Mouse (Mus musculus) kidney, adult 11 months (tissue): ENCODE measurements around the gene Crlf2.

Experiments
- DNase-seq: peaks from one replicate; pipeline ENCODE4 v3.0.0; 2022

Gene Crlf2

DNA sequence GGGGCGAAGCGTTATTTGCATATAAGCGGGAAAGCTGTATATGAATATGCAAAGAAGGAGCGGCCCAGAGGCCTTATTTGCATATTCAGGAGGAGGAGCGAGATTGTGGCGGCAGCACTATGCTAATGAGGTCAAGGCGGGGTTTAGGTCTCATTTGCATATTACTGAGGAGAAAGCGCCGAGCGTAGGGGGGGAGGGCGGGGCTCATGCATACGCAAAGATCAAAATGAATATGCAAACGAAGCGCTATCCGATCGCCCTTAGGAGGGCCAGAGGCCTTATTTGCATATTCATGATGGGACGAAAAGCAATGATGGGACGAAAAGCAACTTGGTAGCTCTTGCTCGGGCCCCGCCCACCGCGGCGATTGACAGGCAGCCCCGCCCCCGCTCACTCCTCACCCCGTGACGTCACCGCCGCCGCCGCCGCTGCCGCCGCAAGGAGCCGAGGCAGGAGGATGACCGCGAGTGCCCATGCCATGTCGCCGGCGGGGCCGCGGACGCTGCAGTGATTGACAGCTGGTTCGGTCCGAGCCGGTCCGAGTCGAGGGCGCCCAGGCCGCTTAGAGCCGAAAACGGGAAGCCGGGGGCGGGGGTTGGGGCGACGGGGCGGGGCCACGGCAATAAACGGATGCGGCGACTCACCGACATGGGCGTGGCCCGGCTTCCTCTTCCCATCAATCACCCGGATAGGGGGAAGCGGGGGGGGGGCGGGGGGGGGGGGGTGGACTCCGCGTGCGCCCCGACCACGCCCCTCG is at the start of gene Crlf2:
TSS of gene Crlf2 (minus strand) at position 590 of the 757 bp plus-strand sequence.
- peak; percentile 80 for DNase-seq

DNA sequence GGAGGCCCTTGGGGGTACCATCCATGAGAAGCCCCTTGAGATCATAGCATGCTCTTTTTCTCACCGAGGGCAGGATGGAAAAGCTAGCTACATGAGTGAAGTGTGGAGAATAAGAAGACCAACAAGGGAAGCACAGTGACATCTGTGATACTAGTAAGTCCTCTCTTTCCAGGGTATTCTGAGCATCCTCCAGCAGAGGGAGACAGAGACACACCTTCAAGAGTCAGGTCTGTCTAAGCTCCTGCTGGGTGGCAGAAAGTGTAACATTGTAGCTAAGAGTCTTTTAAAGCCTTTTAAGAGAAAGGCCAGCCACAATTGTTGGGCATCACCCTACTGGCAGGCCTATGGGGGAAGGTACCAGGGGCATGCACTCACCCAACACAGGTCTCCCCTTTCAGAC is 43.8 kb upstream of the Crlf2 start:
- no peak for DNase-seq

DNA sequence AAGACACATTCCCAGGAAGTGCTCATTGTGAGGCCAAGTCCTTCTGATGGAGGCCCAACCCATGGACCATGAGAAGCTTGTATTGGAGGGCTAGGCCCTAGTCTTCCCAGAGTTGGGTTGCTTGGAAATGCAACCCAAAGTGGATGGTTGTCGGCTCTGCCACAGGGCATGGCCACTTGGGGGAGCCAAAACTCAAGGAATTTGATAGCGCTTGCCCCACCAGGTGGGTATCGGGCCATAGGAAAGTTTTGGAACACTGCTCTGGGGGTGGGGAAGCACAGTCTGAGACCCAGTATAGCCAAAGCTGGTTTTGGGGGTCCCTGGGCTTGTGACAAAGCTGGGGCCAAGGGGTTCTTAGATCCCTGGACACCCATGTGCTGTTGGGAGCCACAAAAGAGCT is 42.3 kb upstream of the Crlf2 start:
- DNase-seq: no peak

DNA sequence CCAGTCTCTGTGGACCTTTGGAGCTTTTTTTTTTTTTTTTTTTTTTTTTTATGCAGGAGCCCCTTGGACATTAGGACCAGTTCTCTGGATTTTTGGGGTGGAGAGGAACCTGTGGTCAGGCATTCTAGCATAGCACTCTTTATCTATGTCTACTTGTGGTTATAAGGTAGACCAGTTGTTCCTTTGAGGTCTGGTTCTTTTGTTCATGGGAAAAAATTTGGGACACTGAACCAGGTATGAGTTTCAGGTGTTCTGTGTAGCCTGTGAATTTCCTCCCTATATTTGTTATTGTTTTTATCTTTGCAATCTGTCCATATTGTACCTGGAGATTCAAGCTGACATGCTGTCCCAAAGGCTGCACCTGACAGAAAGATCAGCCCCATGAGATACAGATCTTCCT is 40.1 kb upstream of the Crlf2 start:
- DNase-seq: no peak

DNA sequence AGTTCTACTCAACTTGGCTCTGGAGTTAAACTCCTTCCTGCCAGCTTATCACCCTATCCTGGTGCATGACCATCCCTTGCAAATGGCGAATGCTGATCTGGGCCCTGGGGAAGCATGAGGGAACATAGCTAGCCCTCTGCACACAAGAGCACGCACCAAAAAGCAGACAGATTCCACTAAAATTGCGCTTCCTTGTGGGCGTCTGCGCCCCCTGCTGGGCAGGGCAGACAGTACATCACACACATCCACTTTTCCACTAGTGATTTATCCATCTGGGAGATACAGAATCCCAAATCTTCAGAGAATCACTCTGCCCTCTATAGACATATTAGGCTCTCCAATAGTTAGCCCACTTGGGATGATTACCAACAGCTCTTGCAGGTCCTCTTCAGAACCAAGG is 37.9 kb upstream of the Crlf2 start:
- DNase-seq: no peak

DNA sequence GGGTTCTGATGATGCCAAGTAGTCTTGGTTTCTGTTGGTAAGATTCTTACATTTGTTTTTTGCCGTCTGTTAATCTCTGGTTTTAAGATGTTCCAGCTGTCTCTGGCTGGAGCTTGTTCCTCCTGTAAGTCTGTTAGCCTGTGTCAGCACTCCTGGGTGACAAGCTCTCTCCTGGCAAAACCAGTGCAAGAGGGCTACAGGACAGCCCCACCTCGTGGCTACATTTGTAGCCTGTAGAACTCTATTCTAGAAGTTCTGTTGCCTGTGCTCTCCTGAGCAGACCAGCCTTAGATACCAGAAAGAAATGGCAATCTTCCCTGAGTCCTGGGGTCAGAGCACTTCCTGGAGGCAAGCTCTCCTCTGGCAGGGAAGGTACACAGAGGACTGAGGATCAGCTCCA is 4.0 kb upstream of the Crlf2 start:
- DNase-seq: no peak

DNA sequence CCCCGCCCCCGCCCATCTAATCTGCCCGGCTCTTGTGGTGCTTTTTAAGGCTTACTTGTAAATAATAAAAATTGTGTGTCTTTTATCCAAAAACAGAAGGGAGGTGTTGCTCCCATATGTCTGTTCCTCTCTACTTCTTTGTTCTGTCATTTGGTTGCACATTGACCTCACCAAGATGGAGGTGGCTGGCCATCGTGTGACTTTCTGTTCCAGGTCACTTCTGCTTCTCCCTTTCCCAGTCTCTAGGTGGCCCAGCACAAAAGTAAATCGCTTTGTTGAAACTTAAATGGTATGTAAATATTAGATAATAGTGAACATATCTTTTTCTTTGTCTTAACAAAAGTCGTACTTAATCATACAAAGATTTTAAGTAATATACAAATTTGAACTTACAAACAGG is 398 bp upstream of the Crlf2 start:
- no peak for DNase-seq

DNA sequence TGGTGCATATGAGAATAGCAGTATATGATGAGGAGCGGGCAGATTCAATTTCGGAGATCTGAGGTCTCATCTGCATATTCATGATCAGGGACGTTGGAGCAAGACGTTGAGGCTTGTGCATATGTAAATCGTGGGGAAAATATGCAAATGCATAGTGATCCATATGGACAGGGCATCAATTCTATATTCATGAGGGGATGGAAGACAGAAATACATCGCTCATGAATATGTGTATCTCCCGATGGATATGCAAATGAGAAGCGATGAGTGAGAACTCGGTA is 730 bp downstream of the Crlf2 start:
- no peak for DNase-seq

DNA sequence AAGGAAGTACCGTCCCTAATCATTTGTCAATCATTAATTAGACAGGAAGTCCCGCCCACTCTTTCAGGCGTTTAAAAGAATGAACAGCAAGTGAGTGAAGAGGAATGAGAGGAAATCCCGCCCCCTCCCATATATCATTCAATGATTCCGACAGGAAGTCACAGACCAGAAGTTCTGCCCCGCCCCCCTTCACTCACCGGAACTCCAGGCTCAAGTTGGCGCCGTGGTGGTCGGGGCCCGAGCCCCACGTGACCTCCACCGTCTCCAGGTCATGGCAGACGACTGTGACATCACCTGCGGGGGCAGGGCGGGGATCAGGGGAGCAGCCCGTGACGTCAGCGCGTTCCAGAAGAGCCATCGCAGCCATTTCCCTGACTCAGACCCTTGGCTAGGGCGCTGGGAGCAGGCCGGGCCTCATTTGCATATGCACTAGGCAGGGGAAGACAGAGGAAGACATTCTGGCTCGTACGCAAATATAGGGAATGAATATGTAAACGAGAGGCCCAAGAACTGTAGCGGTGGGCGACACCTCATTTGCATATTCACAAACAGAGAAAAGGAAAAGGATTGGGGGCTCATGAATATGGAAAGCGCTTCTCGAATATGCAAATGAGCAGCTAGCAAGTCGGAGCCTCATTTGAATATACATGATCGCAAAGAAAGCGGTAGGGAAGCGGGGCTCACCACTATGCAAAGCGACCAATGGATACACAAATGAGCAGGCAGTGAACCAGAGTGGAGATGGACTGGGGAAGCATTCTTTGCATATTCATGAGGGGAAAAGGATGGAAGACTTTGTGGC is 1.3 kb downstream of the Crlf2 start:
- peak; percentile 96 for DNase-seq

DNA sequence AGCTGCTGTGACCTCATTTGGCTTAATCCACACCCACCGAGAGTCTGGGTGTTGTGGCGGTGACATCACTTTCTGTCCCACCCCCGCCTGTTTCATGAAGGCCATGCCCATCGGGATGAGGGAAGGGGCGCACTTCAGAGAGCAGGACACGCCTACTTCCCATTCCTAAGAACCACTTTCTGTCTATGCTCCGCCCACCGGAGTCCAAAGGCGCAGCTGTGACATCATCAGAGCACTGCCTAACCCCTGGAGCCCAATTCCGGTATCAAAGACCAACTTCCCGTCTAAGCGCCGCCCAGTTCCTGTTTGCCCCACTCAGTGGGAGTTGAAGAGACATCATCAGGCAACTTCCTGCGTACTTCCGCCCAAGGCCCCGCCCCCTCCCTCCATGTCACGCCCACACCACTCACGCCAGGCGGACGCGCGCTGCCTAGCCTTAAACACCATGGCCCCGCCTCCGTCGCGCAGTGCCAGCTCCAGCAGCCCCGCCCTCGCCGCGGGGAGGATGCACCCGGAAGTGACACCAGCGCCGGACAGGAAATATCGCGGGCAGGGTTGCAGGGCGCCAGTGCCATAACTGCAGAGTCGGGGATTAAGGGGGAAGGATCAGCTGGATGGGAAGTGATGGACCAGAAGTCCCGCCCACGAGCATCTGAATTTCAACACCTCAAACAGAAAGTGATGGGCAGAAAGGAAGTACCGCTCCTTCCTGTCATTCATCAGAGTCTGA is 2.0 kb downstream of the Crlf2 start:
- DNase-seq: no peak

DNA sequence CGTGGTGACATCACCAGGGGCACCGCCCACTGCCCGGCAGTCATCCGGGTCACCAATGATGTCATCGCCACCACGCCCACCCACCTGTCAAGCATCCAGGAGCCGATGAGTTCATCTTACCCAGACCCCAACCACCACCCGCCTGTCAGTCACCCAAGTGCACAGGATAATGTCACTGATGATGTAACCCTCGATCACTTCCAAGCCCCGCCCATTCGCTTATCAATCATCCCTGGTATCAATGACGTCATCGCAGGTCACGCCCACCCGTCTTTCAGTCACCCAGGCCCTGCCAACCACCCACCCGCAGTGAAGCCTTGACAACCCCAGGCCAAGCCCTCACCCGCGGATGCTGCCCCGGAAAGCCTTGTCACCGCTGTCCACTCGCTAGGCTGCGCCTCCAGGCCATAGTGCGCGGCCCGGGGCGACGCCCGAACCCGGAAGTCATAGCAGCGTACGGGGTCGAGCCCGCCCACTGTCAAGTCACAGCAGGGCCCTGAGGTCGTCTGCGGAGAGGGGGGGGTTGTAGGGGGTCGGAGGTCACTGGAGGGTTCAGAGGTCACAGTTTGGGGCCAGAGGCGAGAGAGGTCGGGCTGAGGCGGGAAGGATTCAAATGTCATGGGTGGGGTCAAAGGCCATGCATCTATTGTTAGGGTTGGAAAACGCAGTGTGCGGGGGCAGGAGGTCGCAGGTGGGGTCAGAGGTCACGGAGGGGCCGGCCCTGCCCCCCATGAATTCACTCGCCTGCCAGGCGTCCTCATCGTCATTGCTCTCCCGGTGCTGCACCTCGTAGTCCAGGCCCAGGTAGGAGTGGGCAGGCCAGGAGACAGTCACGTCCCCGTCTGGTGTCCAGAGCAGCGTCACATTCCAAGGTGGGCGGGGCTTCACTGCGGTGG is 2.9 kb downstream of the Crlf2 start:
- peak; percentile 23 for DNase-seq

DNA sequence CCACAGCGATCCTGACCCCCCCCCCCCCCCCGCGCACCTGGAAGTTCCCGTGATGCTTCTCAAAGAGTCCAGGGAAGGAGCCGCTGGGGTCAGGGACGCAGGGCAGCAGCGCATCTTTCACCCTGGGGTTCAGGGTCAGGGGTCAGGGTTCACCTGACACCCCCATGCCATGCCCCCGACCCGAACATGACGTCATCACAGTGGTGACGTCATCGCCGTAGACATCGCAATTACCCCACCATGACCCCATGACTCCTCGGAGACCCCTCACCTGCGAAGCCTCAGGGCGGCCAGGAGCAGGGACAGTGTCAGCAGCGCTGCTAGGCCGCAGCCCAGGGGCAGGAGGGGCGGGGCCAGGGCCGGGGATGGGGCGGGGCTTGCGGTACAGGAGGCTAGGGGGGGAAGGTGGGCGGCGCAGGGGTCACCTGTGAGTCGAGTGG is 3.5 kb downstream of the Crlf2 start:
- DNase-seq: no peak

DNA sequence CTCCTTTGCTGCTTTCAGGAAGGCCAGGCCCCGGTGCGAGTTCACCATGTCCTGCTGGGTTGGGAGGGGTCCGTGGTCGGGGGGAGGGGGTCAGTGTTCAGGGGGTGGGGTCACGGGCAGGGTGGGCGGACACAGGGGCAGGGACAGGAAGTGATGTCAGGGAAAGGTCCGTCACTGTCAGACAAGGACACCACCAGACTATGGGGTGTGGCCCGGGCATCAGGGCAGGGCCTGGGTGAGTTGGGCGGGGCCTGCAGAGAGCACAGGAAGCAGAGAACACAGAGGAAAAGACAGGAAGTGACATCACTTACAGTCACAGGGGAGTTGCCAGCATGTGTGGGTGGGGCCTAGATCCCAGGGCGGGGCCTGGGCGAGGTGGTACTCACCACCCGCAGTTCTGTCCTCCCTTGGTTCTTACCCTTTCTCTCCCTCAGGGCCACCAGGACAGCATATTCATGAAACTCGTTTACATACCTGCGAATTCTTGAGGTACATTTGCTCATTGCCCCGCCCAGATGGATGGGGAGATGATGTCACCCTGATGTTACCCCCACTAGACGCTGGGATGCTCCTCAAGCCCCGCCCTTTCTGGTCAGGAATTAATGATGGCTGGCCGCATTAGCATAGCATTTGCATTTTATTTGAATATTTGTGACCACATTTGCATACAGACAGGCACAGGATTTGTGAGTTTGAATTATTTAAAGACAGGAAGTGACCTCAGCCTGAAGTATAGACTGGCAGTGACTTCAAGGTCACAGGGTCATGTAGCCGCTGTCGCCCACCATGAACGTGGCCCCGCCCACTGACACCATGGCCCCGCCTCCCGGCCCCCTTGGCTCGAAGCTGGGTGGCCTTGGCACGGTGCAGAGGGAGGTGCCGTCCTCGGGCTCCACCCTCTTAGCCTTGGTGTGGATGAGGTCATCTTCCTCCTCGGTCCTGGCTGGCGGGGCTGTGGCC is 4.4 kb downstream of the Crlf2 start:
- DNase-seq: no peak

DNA sequence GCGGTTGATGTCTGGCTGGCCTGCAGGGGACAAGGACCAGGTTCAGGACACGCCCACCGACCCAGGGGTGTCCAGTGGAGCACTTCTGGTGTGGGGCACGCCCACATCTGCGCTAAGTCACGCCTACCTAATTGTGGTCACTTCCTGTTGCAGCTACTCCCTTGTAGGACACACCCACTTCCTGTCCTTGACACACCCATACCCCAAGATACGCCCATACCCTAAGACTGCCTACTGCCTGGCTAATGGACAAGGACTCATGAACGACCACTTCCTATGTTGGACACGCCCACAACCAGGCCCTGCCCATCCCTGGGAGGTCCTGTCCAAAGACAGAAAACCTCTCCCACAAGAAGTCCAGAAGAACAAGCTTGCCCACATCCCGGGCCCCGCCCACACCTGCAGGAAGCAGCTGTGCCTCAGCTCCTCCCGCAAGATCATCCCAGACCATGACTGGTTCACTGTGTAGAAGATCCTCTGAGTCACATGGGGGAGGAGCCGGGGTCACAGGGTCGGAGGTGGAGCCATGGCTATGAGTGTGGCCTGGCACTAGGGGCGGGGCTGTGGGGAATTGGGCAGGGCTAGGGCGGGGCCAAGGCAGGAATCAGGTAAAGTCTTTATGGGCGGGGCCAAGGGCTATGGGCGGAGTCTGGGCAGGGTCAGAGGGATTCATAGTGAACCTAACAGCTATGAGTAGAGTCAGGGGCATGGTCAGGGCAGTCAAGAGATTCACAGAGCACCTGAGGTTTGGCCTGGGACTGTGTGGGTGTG is 5.4 kb downstream of the Crlf2 start:
- DNase-seq: no peak

DNA sequence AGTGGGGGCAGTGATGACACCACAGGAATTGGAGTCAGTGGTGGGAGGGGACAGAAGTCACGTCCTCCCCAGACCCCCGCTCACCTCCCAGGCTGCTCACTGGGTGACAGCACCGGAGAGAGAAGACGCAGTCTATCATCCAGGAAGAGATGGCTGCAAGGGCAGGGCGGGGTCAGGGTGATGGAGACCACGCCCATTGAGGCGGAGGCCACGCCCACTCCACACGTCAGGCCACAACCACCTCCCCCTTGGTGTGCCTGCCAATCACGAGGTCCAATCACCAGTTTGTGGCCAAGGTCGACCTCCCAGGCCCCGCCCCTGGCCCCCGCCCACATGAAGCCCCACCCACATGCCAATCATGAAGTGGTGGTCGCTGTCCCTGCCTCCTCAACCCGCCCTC is 6.3 kb downstream of the Crlf2 start:
- no peak for DNase-seq

DNA sequence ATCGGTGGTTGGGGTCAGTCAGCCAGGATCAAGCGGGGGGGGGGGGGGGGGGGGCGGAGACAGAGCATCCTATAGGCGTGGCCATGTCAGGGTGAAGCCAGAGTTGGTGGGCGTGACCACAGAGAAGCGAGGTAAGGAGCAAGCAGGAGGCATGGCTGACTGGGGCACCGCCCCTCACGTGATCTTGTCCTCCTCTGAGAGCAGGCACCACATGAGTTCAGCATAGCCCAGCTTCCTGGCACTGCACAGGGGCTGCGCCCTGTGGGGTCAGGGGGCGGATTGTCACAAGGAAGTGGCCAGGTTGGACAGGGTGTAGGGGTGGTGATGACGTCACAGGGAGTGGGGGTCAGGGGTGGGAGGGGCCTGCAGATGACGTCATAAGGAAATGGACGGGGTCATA is 6.7 kb downstream of the Crlf2 start:
- no peak for DNase-seq

DNA sequence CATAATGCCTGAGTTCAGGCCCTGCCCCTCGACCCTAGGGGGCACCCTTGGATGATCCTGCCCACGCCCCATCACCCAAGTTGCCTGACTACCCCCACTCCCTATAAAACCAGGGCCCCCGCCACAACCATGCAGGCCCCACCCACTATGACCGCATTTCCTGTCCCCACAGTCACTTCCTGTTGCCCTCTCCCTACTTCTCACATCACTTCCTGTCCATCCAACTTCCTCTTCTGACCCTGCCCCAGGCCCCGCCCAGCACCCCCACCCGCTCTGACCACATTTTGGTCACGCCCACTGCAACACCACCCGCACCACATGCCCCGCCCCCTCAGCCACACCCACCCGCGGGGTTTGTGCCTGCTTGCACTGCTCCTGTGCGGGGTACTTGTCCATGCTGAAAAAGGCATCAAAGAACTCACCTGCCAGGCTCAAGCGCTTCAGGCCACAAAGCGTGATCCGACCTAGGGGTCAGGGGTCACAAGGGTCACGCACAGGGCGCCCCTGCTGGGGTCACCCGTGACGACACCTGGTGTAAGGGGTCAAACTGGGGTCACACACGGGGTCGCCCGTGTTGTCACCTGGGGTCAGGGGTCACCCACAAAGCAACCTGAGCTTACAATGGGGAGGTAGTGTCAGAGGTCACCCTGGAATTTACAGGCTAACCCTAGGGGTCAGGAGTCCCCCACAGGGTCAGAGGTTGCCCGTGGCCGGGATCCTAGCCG is 7.6 kb downstream of the Crlf2 start:
- DNase-seq: no peak

DNA sequence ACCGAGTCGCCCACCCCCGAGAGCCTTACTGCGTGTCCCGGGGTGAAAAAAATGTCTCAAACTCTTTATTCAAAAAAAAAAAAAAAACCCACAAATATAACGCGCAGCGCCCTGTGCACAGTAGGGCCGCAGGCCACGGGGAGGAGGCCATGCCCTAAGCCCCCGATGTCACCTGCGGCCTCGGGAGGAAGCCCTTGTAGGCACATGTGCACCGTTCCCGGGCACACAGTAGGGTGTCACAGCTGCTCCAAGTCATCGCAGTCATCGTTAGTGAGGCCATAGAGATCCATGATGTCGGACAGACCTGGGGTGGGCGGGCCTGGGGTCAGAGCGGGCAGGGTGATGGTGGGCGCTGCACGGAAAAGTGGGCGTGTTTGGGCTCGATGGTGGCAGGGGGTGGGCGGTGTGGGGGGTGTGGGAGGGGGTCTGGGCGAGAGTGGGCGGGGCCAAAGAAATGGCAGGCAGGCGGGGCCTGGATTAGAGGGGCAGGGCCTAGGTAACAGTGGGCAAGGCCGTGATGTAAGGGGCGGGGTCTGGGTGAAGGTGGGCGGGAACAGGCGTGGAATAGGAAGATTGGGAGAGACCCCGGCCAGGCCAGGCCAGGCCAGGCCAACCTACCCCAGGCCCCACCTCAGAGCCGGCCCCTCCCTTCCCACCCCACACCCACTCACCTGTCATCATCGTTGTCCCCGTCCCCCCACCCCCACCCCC is 8.4 kb downstream of the Crlf2 start:
- DNase-seq: no peak

DNA sequence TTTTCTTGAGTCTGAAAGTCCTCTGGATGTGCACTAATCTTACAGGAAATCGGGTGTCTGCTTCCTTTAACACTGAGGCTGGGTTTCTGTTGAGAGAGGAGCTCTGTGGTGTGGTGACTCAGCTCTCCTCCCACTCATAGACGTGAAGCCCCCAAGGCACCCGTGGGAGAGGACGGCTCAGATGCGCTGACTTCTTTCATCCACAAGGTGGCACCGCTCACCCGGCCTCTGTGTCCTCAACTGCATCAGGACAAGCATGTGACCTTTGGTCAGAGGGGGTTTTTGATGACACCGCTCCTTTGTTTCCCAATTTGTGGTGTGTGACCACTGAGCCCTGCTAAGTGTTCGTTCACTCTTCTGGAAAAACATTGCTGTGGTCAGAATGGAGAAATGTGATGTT is 10.1 kb downstream of the Crlf2 start:
- no peak for DNase-seq

DNA sequence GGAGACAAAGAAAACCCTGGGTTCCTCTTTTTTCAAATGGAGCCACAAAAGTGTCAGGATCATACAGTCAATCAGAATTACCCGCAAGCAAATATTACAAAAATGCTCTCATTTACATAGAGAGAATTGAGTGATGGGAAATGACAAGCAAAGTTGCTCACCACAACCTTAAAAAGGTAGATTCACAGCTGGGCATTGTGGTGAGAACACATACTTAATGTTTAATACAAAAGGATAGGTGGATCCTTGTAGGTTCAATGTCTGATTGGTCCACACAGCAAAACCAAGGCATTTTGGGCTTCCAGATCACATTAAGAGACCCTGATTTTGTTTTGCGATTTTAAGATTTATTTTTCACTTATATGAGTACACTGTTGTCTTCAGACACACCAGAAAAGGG is 11.7 kb downstream of the Crlf2 start:
- DNase-seq: no peak
